Mouse (Mus musculus): ENCODE measurements at regions not wholly inside any gene's neighbourhood (a gene's known extent, or its start where the extent isn't known, plus 50 kb on each side); places are given as distances from the start of the nearest gene placed in this dataset.

DNA sequence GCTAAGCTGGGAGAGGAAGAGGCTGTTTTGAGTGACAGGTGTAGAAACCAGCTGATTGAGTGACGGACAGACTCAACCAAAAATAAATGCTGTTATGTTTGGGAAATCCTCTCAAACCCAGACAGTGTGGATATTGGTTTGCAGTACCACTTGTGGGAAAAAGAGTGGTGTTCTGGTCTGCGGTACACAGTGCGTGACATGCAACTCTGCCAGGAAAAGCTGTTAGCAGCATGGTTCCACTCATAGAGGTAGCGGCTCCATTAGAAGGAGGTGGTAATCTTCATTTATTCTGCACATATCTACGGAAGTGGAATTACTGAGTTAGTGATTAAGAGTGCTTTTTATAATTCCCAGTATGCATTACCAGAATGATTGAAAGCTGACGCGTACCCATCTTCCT, 485.4 kb downstream of the Rps24 start:
- TF ChIP-seq MAFK (IDR thresholded peaks at IDR 0.05; ENCODE audit: insufficient read depth, low read depth, low read length) (no peak), CHD2 (IDR thresholded peaks at IDR 0.05; ENCODE audit: low read depth, low read length) (no peak), ZC3H11A (IDR thresholded peaks at IDR 0.05; ENCODE audit: borderline replicate concordance, low read depth, low read length) (no peak), HCFC1 (IDR thresholded peaks at IDR 0.05; ENCODE audit: borderline replicate concordance, insufficient read depth, low read length) (no peak), ZNF384 (IDR thresholded peaks at IDR 0.05; ENCODE audit: low read depth, low read length) (no peak)
